In genomic region chr7:112793903-112794302, GRCm38 (mm10) we compare ENCODE assay signal across 12 mouse cellular contexts.
DNase-seq lines count a peak whose midpoint lies in the region; ATAC-seq and TF ChIP-seq lines count a peak whose summit lies in the region.
"Had no signal": no experiment of that assay in that cellular context is flagged by ENCODE, and none has a peak within 500 bp of the region (broad histone marks: within the 10 kb centered on the region; RNA-seq: fewer than 3 reads in every experiment).

No protein-coding gene starts in this region.

- peaks cover 29% of the 10 kb centered on the region for H3K4me1 ChIP-seq in intestine, embryonic 15.5 days (replicated peaks)
- peaks cover 6% of the 10 kb centered on the region; the same call in 1 of the 2 replicates for H3K4me1 ChIP-seq in intestine, postnatal 0 days (replicated peaks; ENCODE audit: control insufficient read depth, insufficient read depth, low read length)
- peaks cover 51% of the 10 kb centered on the region for H3K4me1 ChIP-seq in forebrain, embryonic 13.5 days
- peaks cover 48% of the 10 kb centered on the region for H3K4me1 ChIP-seq in hindbrain, embryonic 12.5 days
- peaks cover 12% of the 10 kb centered on the region for H3K4me1 ChIP-seq in midbrain, embryonic 14.5 days (ENCODE audit: control insufficient read depth, insufficient read depth, low read length)

- no peaks in the 10 kb centered on the region for H3K9me3 ChIP-seq in intestine, embryonic 15.5 days
- H3K9me3 ChIP-seq in intestine, postnatal 0 days (ENCODE audit: control insufficient read depth), result no peaks in the 10 kb centered on the region
- no peaks in the 10 kb centered on the region for H3K9me3 ChIP-seq in forebrain, embryonic 13.5 days (replicated peaks)
- H3K9me3 ChIP-seq in hindbrain, embryonic 12.5 days (replicated peaks), result no peaks in the 10 kb centered on the region
- no peaks in the 10 kb centered on the region for H3K9me3 ChIP-seq in midbrain, embryonic 14.5 days (ENCODE audit: control insufficient read depth, low read length)

- H3K27me3 ChIP-seq in intestine, embryonic 15.5 days (replicated peaks), result no peaks in the 10 kb centered on the region
- H3K27me3 ChIP-seq in intestine, postnatal 0 days (replicated peaks; ENCODE audit: control insufficient read depth, insufficient read depth, low read length), result no peaks in the 10 kb centered on the region
- H3K27me3 ChIP-seq in forebrain, embryonic 13.5 days, result no peaks in the 10 kb centered on the region
- no peaks in the 10 kb centered on the region for H3K27me3 ChIP-seq in hindbrain, embryonic 12.5 days
- no peaks in the 10 kb centered on the region for H3K27me3 ChIP-seq in midbrain, embryonic 14.5 days (ENCODE audit: control insufficient read depth, insufficient read depth, low read length)

- no peak for DNase-seq in midbrain, embryonic 14.5 days
- no peak for DNase-seq in c-Kit-positive CD71-positive TER-119-positive erythroid progenitor cells, embryonic 14.5 days (ENCODE audit: low spot score)
- no peak for DNase-seq in thymus, postnatal 36 days
- no peak for DNase-seq in urinary bladder, postnatal 25 days (ENCODE audit: low spot score)
- DNase-seq: gastrocnemius, postnatal 14 days; kidney, postnatal 10 days; right cerebral cortex, adult 18-20 months; thymus, adult 18-20 months had no signal

- H3K36me3 ChIP-seq in intestine, embryonic 15.5 days, result no peaks in the 10 kb centered on the region
- no peaks in the 10 kb centered on the region; the same call in 1 of the 2 replicates for H3K36me3 ChIP-seq in intestine, postnatal 0 days (ENCODE audit: control insufficient read depth, insufficient read depth)
- no peaks in the 10 kb centered on the region for H3K36me3 ChIP-seq in forebrain, embryonic 13.5 days (ENCODE audit: poor library complexity, severe bottlenecking)
- no peaks in the 10 kb centered on the region for H3K36me3 ChIP-seq in hindbrain, embryonic 12.5 days
- H3K36me3 ChIP-seq in midbrain, embryonic 14.5 days (ENCODE audit: control insufficient read depth, insufficient read depth, low read length), result no peaks in the 10 kb centered on the region

- no peak for TF ChIP-seq CTCF in intestine, postnatal 0 days (IDR thresholded peaks at IDR 0.05; ENCODE audit: low read depth)

- WGBS in intestine, embryonic 15.5 days, result 35% methylated on average over 7 of the region's 7 CpGs
- 39% methylated on average over 7 of the region's 7 CpGs for WGBS in intestine, postnatal 0 days
- 46% methylated on average over 7 of the region's 7 CpGs for WGBS in forebrain, embryonic 13.5 days
- WGBS in hindbrain, embryonic 12.5 days, result 50% methylated on average over 7 of the region's 7 CpGs
- 44% methylated on average over 7 of the region's 7 CpGs for WGBS in midbrain, embryonic 14.5 days

- no peak overlapping the region for H3K27ac ChIP-seq in intestine, embryonic 15.5 days
- no peak overlapping the region for H3K27ac ChIP-seq in intestine, postnatal 0 days (ENCODE audit: low read depth, low read length)
- H3K27ac ChIP-seq in forebrain, embryonic 13.5 days, result peak overlapping the region; percentile 72
- H3K27ac ChIP-seq in hindbrain, embryonic 12.5 days, result peak overlapping the region; percentile 36; the same call in 1 of the 2 replicates
- H3K27ac ChIP-seq in midbrain, embryonic 14.5 days (replicated peaks; ENCODE audit: low read depth, low read length), result 0 out of 2 replicates have a peak overlapping the region, but pooled peaks have one; percentile 32

- H3K4me2 ChIP-seq in intestine, embryonic 15.5 days (replicated peaks), result no peak overlapping the region
- no peak overlapping the region for H3K4me2 ChIP-seq in intestine, postnatal 0 days (replicated peaks; ENCODE audit: low read depth)
- H3K4me2 ChIP-seq in forebrain, embryonic 13.5 days, result no peak overlapping the region
- no peak overlapping the region for H3K4me2 ChIP-seq in hindbrain, embryonic 12.5 days (replicated peaks)
- no peak overlapping the region for H3K4me2 ChIP-seq in midbrain, embryonic 14.5 days (ENCODE audit: low read length)

- H3K9ac ChIP-seq in intestine, embryonic 15.5 days, result no peak overlapping the region
- no peak overlapping the region for H3K9ac ChIP-seq in intestine, postnatal 0 days (ENCODE audit: low read depth, low read length)
- H3K9ac ChIP-seq in forebrain, embryonic 13.5 days, result peak overlapping the region; percentile 8; the same call in 1 of the 2 replicates
- H3K9ac ChIP-seq in hindbrain, embryonic 12.5 days, result no peak overlapping the region
- no peak overlapping the region for H3K9ac ChIP-seq in midbrain, embryonic 14.5 days (replicated peaks; ENCODE audit: low read length)

- no peak overlapping the region for H3K4me3 ChIP-seq in intestine, embryonic 15.5 days (replicated peaks)
- H3K4me3 ChIP-seq in intestine, postnatal 0 days (ENCODE audit: low read depth, low read length), result no peak overlapping the region
- no peak overlapping the region for H3K4me3 ChIP-seq in forebrain, embryonic 13.5 days
- H3K4me3 ChIP-seq in hindbrain, embryonic 12.5 days, result no peak overlapping the region
- H3K4me3 ChIP-seq in midbrain, embryonic 14.5 days (replicated peaks; ENCODE audit: low read depth, low read length), result no peak overlapping the region

- ATAC-seq in intestine, embryonic 15.5 days, result peak; percentile 23; the same call in 1 of the 2 replicates
- ATAC-seq in intestine, postnatal 0 days, result no peak
- ATAC-seq in forebrain, embryonic 13.5 days, result peak; percentile 19; the same call in 1 of the 2 replicates
- ATAC-seq in hindbrain, embryonic 12.5 days (ENCODE audit: low FRiP score), result peak; percentile 38
- ATAC-seq in midbrain, embryonic 14.5 days (ENCODE audit: low FRiP score, low TSS enrichment), result no peak

Comparison
In these comparisons a context has a peak if more than half of its experiments do, and no peak if none do; other contexts are left out.
1. ATAC-seq: peak in intestine, embryonic 15.5 days (single experiment), forebrain, embryonic 13.5 days (single experiment) and hindbrain, embryonic 12.5 days (single experiment); none in intestine, postnatal 0 days (single experiment) and midbrain, embryonic 14.5 days (single experiment).
2. H3K27ac ChIP-seq: peak in forebrain, embryonic 13.5 days (single experiment), hindbrain, embryonic 12.5 days (single experiment) and midbrain, embryonic 14.5 days (single experiment); none in intestine, embryonic 15.5 days (single experiment) and intestine, postnatal 0 days (single experiment).